Mouse (Mus musculus): Measurements from ENCODE around the gene Fkbp5.

DNA sequence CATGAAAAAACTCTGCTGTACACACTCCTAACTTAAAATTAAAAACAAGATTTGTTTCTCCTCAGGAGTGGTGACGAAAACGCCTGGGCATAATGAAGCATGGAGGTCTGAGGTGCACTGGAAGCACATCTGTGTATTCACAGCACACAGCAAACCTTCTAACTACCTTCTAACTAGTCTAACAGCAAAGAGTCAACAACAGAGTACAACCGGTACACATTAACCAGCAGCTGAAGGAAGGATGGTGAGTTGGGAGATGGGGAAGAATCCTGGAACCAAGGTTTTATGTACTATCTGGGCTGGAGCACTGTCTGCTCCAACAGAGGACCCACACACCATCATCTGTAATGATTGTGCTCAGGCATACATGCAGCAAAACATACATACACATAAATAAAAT, 65.4 kb downstream of the Fkbp5 start:
- TF ChIP-seq CTCF (IDR thresholded peaks at IDR 0.05; ENCODE audit: extremely low read depth, insufficient read depth, insufficient read length, insufficient replicate concordance) (no peak), POLR2A (IDR thresholded peaks at IDR 0.05; ENCODE audit: low read depth, low read length) (no peak)

Measured in spleen, adult 2 months (tissue).